Mouse (Mus musculus) cerebral cortex, adult 2 months (tissue): ENCODE measurements around the gene Bdh1.

Source experiments
- WGBS: fragments of 180-500 bp; shearing (Covaris S2); methylation state at CpG from one replicate; pipeline ENCODE4 v1.1.7; 2018; 5-methylcytosine and 5-hydroxymethylcytosine counted together

Bdh1 gene

GRCm38 (mm10) chr16:31464953-31465352, 42.9 kb downstream of the Bdh1 start:
- 83% methylated on average over 5 of the region's 5 CpGs for WGBS

- WGBS, result 32% methylated on average over 4 of the region's 4 CpGs
Observed at GRCm38 (mm10) chr16:31465630-31466029, 43.5 kb downstream of the Bdh1 start.

- WGBS, result 54% methylated on average over 5 of the region's 5 CpGs
Observed at GRCm38 (mm10) chr16:31466106-31466505, 44.0 kb downstream of the Bdh1 start.

- WGBS, result 96% methylated on average over 4 of the region's 4 CpGs
Observed at GRCm38 (mm10) chr16:31470819-31471218, 48.7 kb downstream of the Bdh1 start.

- 85% methylated on average over 5 of the region's 5 CpGs for WGBS
Observed at GRCm38 (mm10) chr16:31471994-31472393, 49.9 kb downstream of the Bdh1 start.

- WGBS, result 100% methylated on average over 1 of the region's 1 CpGs
Observed at GRCm38 (mm10) chr16:31473226-31473625, 51.1 kb downstream of the Bdh1 start.

GRCm38 (mm10) chr16:31475123-31475968, 53.3 kb downstream of the Bdh1 start:
- WGBS, result 48% methylated on average over 9 of the region's 9 CpGs

GRCm38 (mm10) chr16:31476872-31477603, 55.0 kb downstream of the Bdh1 start:
- 84% methylated on average over 7 of the region's 7 CpGs for WGBS

- 92% methylated on average over 5 of the region's 5 CpGs for WGBS
Observed at GRCm38 (mm10) chr16:31485336-31485735, 63.3 kb downstream of the Bdh1 start.

GRCm38 (mm10) chr16:31487266-31487665, 65.2 kb downstream of the Bdh1 start:
- 92% methylated on average over 3 of the region's 3 CpGs for WGBS

GRCm38 (mm10) chr16:31489096-31489495, 67.0 kb downstream of the Bdh1 start:
- WGBS, result 22% methylated on average over 3 of the region's 3 CpGs

- WGBS, result 68% methylated on average over 7 of the region's 7 CpGs
Observed at GRCm38 (mm10) chr16:31490967-31491366, 68.9 kb downstream of the Bdh1 start.

GRCm38 (mm10) chr16:31492921-31493549, 71.0 kb downstream of the Bdh1 start:
- 55% methylated on average over 12 of the region's 12 CpGs for WGBS

GRCm38 (mm10) chr16:31493550-31493965, 71.5 kb downstream of the Bdh1 start:
- 55% methylated on average over 6 of the region's 6 CpGs for WGBS

GRCm38 (mm10) chr16:31493991-31494390, 71.9 kb downstream of the Bdh1 start:
- WGBS, result 62% methylated on average over 6 of the region's 6 CpGs

- 74% methylated on average over 7 of the region's 7 CpGs for WGBS
Observed at GRCm38 (mm10) chr16:31495356-31495755, 73.3 kb downstream of the Bdh1 start.

GRCm38 (mm10) chr16:31495769-31496168, 73.7 kb downstream of the Bdh1 start:
- 91% methylated on average over 9 of the region's 9 CpGs for WGBS

- 92% methylated on average over 4 of the region's 4 CpGs for WGBS
Observed at GRCm38 (mm10) chr16:31498336-31498735, 76.3 kb downstream of the Bdh1 start.

- WGBS, result 92% methylated on average over 6 of the region's 6 CpGs
Observed at GRCm38 (mm10) chr16:31499021-31499420, 76.9 kb downstream of the Bdh1 start.

- 49% methylated on average over 11 of the region's 11 CpGs for WGBS
Observed at GRCm38 (mm10) chr16:31499681-31500310, 77.7 kb downstream of the Bdh1 start.

- WGBS, result 73% methylated on average over 3 of the region's 3 CpGs
Observed at GRCm38 (mm10) chr16:31500532-31500931, 78.5 kb downstream of the Bdh1 start.
